Mouse (Mus musculus) forebrain, embryonic 15.5 days (tissue): ENCODE data around the gene Vstm2b. TPM values are rescaled to one million over a fixed set of nuclear protein-coding genes. Genes with fewer than 3 reads are reported as not detected.

Experiments used
- ATAC-seq: fragments of 200-750 bp; cut with Nextera tagmentation; replicated peaks from 2 replicates; pipeline ENCODE4 v1.8.0; 2017; ENCODE audit warnings: mild to moderate bottlenecking, moderate TSS enrichment, moderate library complexity
- H3K27ac ChIP-seq: fragments of 300-500 bp; sonication (generic); replicated peaks from 2 replicates; pipeline ENCODE4 v1.5.1; 2015; ENCODE audit warnings: mild to moderate bottlenecking, inconsistent platforms
- H3K27me3 ChIP-seq: fragments of 300-500 bp; sonication (generic); 2 replicates; pipeline ENCODE4 v1.6.1; 2015; ENCODE audit warnings: inconsistent platforms
- H3K36me3 ChIP-seq: fragments of 300-500 bp; sonication (generic); 2 replicates; pipeline ENCODE4 v1.6.1; 2015; ENCODE audit warnings: mild to moderate bottlenecking, inconsistent platforms
- H3K4me1 ChIP-seq: fragments of 300-500 bp; sonication (generic); 2 replicates; pipeline ENCODE4 v1.6.1; 2015; ENCODE audit warnings: inconsistent platforms
- H3K4me2 ChIP-seq: fragments of 300-500 bp; sonication (generic); replicated peaks from 2 replicates; pipeline ENCODE4 v1.6.1; 2015; ENCODE audit warnings: mild to moderate bottlenecking, inconsistent platforms
- H3K4me3 ChIP-seq: fragments of 300-500 bp; sonication (generic); 2 replicates; pipeline ENCODE4 v1.5.1; 2015; ENCODE audit warnings: mild to moderate bottlenecking, inconsistent platforms
- H3K9ac ChIP-seq: fragments of 300-500 bp; sonication (generic); replicated peaks from 2 replicates; pipeline ENCODE4 v1.6.1; 2015; ENCODE audit warnings: mild to moderate bottlenecking, inconsistent platforms
- H3K9me3 ChIP-seq: fragments of 300-500 bp; sonication (generic); 2 replicates; pipeline ENCODE4 v1.6.1; 2016; ENCODE audit warnings: inconsistent platforms
- whole genome bisulfite sequencing: fragments of 180-500 bp; shearing (Covaris S2); methylation state at CpG from one replicate; pipeline ENCODE4 v1.1.7; 2015; ENCODE audit warnings: mixed read lengths; 5-methylcytosine and 5-hydroxymethylcytosine counted together
- polyA plus RNA-seq: library from polyadenylated mRNA; unstranded; fragments of >200 nt; fragmentation: Nextera tagmentation; extraction: Ambion mirVana; gene quantifications from 2 replicates; pipeline ENCODE4 v1.2.1, GENCODE M21; 2015

Vstm2b gene
- 18.0 and 19.1 TPM in 2 replicates for polyA plus RNA-seq

- under 1% methylated on average over 30 of the region's 35 CpGs for WGBS
- Histone ChIP-seq H3K27ac (peak within 1 kb of the TSS; percentile 75), H3K9me3 (no peaks in the 10 kb centered on the region), H3K9ac (peak within 1 kb of the TSS; percentile 74), H3K4me1 (peaks cover 38% of the 10 kb centered on the region), H3K4me2 (peak within 1 kb of the TSS; percentile 90), H3K27me3 (peaks cover 10% of the 10 kb centered on the region), H3K36me3 (no peaks in the 10 kb centered on the region), H3K4me3 (peak within 1 kb of the TSS; percentile 64)
- 0 out of 2 replicates have a peak, but pooled peaks have one; percentile 0 for ATAC-seq
Observed at GRCm38 (mm10) chr7:40898096-40898710, at the start of gene Vstm2b. TSS of gene Vstm2b (plus strand) at chr7:40898328.

GRCm38 (mm10) chr7:40856088-40856625, 42.0 kb upstream of the Vstm2b start:
- 87% methylated on average over 7 of the region's 7 CpGs for WGBS
- no peaks in the 10 kb centered on the region for H3K4me1 ChIP-seq
- no peak overlapping the region for H3K9ac ChIP-seq
- no peaks in the 10 kb centered on the region for H3K9me3 ChIP-seq
- no peaks in the 10 kb centered on the region for H3K36me3 ChIP-seq
- no peak for ATAC-seq
- no peaks in the 10 kb centered on the region for H3K27me3 ChIP-seq
- H3K27ac ChIP-seq, result no peak overlapping the region
- no peak overlapping the region for H3K4me3 ChIP-seq
- H3K4me2 ChIP-seq, result no peak overlapping the region

- Histone ChIP-seq H3K4me2 (no peak overlapping the region), H3K27ac (no peak overlapping the region), H3K9ac (no peak overlapping the region), H3K4me1 (peaks cover 12% of the 10 kb centered on the region), H3K4me3 (no peak overlapping the region), H3K9me3 (no peaks in the 10 kb centered on the region), H3K27me3 (no peaks in the 10 kb centered on the region), H3K36me3 (no peaks in the 10 kb centered on the region)
- 24% methylated on average over 7 of the region's 7 CpGs for WGBS
- peak; percentile 55; the same call in 1 of the 2 replicates for ATAC-seq
Observed at GRCm38 (mm10) chr7:40873380-40873990, 24.6 kb upstream of the Vstm2b start.

- no peak overlapping the region for H3K27ac ChIP-seq
- ATAC-seq, result peak; percentile 49
- 44% methylated on average over 8 of the region's 8 CpGs for WGBS
Observed at GRCm38 (mm10) chr7:40884855-40885489, 13.2 kb upstream of the Vstm2b start.

GRCm38 (mm10) chr7:40888358-40888757, 9.8 kb upstream of the Vstm2b start:
- H3K9ac ChIP-seq, result no peak overlapping the region
- H3K27ac ChIP-seq, result no peak overlapping the region
- no peaks in the 10 kb centered on the region for H3K36me3 ChIP-seq
- H3K9me3 ChIP-seq, result no peaks in the 10 kb centered on the region
- H3K4me1 ChIP-seq, result no peaks in the 10 kb centered on the region
- no peak for ATAC-seq
- WGBS, result 92% methylated on average over 3 of the region's 3 CpGs
- H3K4me3 ChIP-seq, result no peak overlapping the region
- no peaks in the 10 kb centered on the region for H3K27me3 ChIP-seq
- no peak overlapping the region for H3K4me2 ChIP-seq

More at GRCm38 (mm10) chr7:40884855-40885489, 13.2 kb upstream of the Vstm2b start:
- Histone ChIP-seq H3K9me3 (no peaks in the 10 kb centered on the region), H3K9ac (no peak overlapping the region), H3K4me1 (no peaks in the 10 kb centered on the region), H3K36me3 (no peaks in the 10 kb centered on the region), H3K27me3 (no peaks in the 10 kb centered on the region), H3K4me2 (no peak overlapping the region), H3K4me3 (no peak overlapping the region)

GRCm38 (mm10) chr7:40896964-40897363, 1.2 kb upstream of the Vstm2b start:
- peaks cover 30% of the 10 kb centered on the region for H3K4me1 ChIP-seq
- 72% methylated on average over 4 of the region's 4 CpGs for WGBS
- no peak overlapping the region for H3K4me2 ChIP-seq
- H3K27me3 ChIP-seq, result peaks cover 10% of the 10 kb centered on the region
- no peak for ATAC-seq
- H3K36me3 ChIP-seq, result no peaks in the 10 kb centered on the region
- H3K4me3 ChIP-seq, result no peak overlapping the region
- no peak overlapping the region for H3K27ac ChIP-seq
- H3K9me3 ChIP-seq, result no peaks in the 10 kb centered on the region
- H3K9ac ChIP-seq, result no peak overlapping the region

- H3K4me3 ChIP-seq, result peak overlapping the region; percentile 64
- H3K27ac ChIP-seq, result peak overlapping the region; percentile 75
- H3K9ac ChIP-seq, result peak overlapping the region; percentile 74
- H3K27me3 ChIP-seq, result peaks cover 10% of the 10 kb centered on the region
- WGBS, result under 1% methylated on average over 61 of the region's 70 CpGs
- peak overlapping the region; percentile 90 for H3K4me2 ChIP-seq
- no peaks in the 10 kb centered on the region for H3K36me3 ChIP-seq
- H3K4me1 ChIP-seq, result peaks cover 38% of the 10 kb centered on the region
- ATAC-seq, result peak; percentile 33
- H3K9me3 ChIP-seq, result no peaks in the 10 kb centered on the region
Observed at GRCm38 (mm10) chr7:40898711-40899375, 715 bp downstream of the Vstm2b start.

GRCm38 (mm10) chr7:40899376-40900265, 1.5 kb downstream of the Vstm2b start:
- Histone ChIP-seq H3K9ac (peak overlapping the region; percentile 74), H3K4me2 (peak overlapping the region; percentile 90), H3K4me1 (peaks cover 38% of the 10 kb centered on the region), H3K4me3 (peak overlapping the region; percentile 64), H3K9me3 (no peaks in the 10 kb centered on the region), H3K27ac (peak overlapping the region; percentile 75), H3K36me3 (no peaks in the 10 kb centered on the region), H3K27me3 (peaks cover 10% of the 10 kb centered on the region)
- WGBS, result under 1% methylated on average over 61 of the region's 61 CpGs
- peak; percentile 38 for ATAC-seq

- peak; percentile 86 for ATAC-seq
- Histone ChIP-seq H3K4me3 (peak overlapping the region; percentile 64), H3K4me1 (peaks cover 38% of the 10 kb centered on the region), H3K9me3 (no peaks in the 10 kb centered on the region), H3K27ac (peak overlapping the region; percentile 40; the same call in 1 of the 2 replicates), H3K27me3 (peaks cover 10% of the 10 kb centered on the region), H3K9ac (0 out of 2 replicates have a peak overlapping the region, but pooled peaks have one; percentile 20), H3K36me3 (no peaks in the 10 kb centered on the region), H3K4me2 (peak overlapping the region; percentile 90)
- 2% methylated on average over 16 of the region's 16 CpGs for WGBS
Observed at GRCm38 (mm10) chr7:40901201-40901600, 3.1 kb downstream of the Vstm2b start.

- H3K27me3 ChIP-seq, result peaks cover 6% of the 10 kb centered on the region; the same call in 1 of the 2 replicates
- no peak for ATAC-seq
- WGBS, result 12% methylated on average over 28 of the region's 28 CpGs
- H3K4me2 ChIP-seq, result peak overlapping the region; percentile 90
- peak overlapping the region; percentile 39 for H3K9ac ChIP-seq
- no peaks in the 10 kb centered on the region for H3K9me3 ChIP-seq
- H3K27ac ChIP-seq, result no peak overlapping the region
- H3K36me3 ChIP-seq, result no peaks in the 10 kb centered on the region
- peaks cover 38% of the 10 kb centered on the region for H3K4me1 ChIP-seq
- peak overlapping the region; percentile 29 for H3K4me3 ChIP-seq
Observed at GRCm38 (mm10) chr7:40902506-40902905, 4.4 kb downstream of the Vstm2b start.

- WGBS, result 45% methylated on average over 1 of the region's 1 CpGs
- H3K4me3 ChIP-seq, result no peak overlapping the region
- H3K4me2 ChIP-seq, result no peak overlapping the region
- no peaks in the 10 kb centered on the region for H3K9me3 ChIP-seq
- no peak overlapping the region for H3K9ac ChIP-seq
- no peak overlapping the region for H3K27ac ChIP-seq
- peaks cover 13% of the 10 kb centered on the region for H3K4me1 ChIP-seq
- H3K36me3 ChIP-seq, result 0 out of 2 replicates have a peak, but pooled peaks cover 3% of the 10 kb centered on the region
- ATAC-seq, result 0 out of 2 replicates have a peak, but pooled peaks have one; percentile 24
- no peaks in the 10 kb centered on the region for H3K27me3 ChIP-seq
Observed at GRCm38 (mm10) chr7:40906484-40906883, 8.4 kb downstream of the Vstm2b start.
